Mouse (Mus musculus): ENCODE measurements around the gene Caps2.
"Not testable (repeated sequence)": the region's sequence is repeated elsewhere in the genome, so short reads cannot be mapped to it uniquely, and the experiment has no call there.

Gene Caps2

GRCm38 (mm10) chr10:112163168-112163766 is at the start of gene Caps2:
Gene Caps2, plus strand, starts transcription at chr10:112163621.
- in situ Hi-C loops (cut with MboI; ENCODE audit: low pct_unique_long_range_greater_than_20kb in 1 of 2, low sequenced_read_pairs in 2 of 2, unreplicated experiment in 1 of 2), result no loop called here

GRCm38 (mm10) chr10:112125090-112125489 is 38.3 kb upstream of the Caps2 start:
- in situ Hi-C loops (cut with MboI; ENCODE audit: low pct_unique_long_range_greater_than_20kb in 1 of 2, low sequenced_read_pairs in 2 of 2, unreplicated experiment in 1 of 2), result not testable (repeated sequence)

GRCm38 (mm10) chr10:112127682-112128230 is 35.7 kb upstream of the Caps2 start:
- in situ Hi-C loops (cut with MboI; ENCODE audit: low pct_unique_long_range_greater_than_20kb in 1 of 2, low sequenced_read_pairs in 2 of 2, unreplicated experiment in 1 of 2), result not testable (repeated sequence)

GRCm38 (mm10) chr10:112132194-112132593 is 31.2 kb upstream of the Caps2 start:
- in situ Hi-C loops (cut with MboI; ENCODE audit: low pct_unique_long_range_greater_than_20kb in 1 of 2, low sequenced_read_pairs in 2 of 2, unreplicated experiment in 1 of 2), result no loop called here

GRCm38 (mm10) chr10:112138050-112138870 is 25.2 kb upstream of the Caps2 start:
- in situ Hi-C loops (cut with MboI; ENCODE audit: low pct_unique_long_range_greater_than_20kb in 1 of 2, low sequenced_read_pairs in 2 of 2, unreplicated experiment in 1 of 2), result no loop called here

- in situ Hi-C loops (cut with MboI; ENCODE audit: low pct_unique_long_range_greater_than_20kb in 1 of 2, low sequenced_read_pairs in 2 of 2, unreplicated experiment in 1 of 2), result no loop called here
These were observed 24.5 kb upstream of the Caps2 start for GRCm38 (mm10) chr10:112138871-112139430.

- in situ Hi-C loops (cut with MboI; ENCODE audit: low pct_unique_long_range_greater_than_20kb in 1 of 2, low sequenced_read_pairs in 2 of 2, unreplicated experiment in 1 of 2), result no loop called here
These were observed 23.6 kb upstream of the Caps2 start for GRCm38 (mm10) chr10:112139834-112140233.

- in situ Hi-C loops (cut with MboI; ENCODE audit: low pct_unique_long_range_greater_than_20kb in 1 of 2, low sequenced_read_pairs in 2 of 2, unreplicated experiment in 1 of 2), result not testable (repeated sequence)
These were observed 3.4 kb upstream of the Caps2 start, which contains the start of gene Glipr1l3 for GRCm38 (mm10) chr10:112159882-112160560. Gene Glipr1l3, minus strand, starts transcription at chr10:112160327.

- in situ Hi-C loops (cut with MboI; ENCODE audit: low pct_unique_long_range_greater_than_20kb in 1 of 2, low sequenced_read_pairs in 2 of 2, unreplicated experiment in 1 of 2), result not testable (repeated sequence)
These were observed 13.6 kb downstream of the Caps2 start for GRCm38 (mm10) chr10:112177027-112177426.

- in situ Hi-C loops (cut with MboI; ENCODE audit: low pct_unique_long_range_greater_than_20kb in 1 of 2, low sequenced_read_pairs in 2 of 2, unreplicated experiment in 1 of 2), result not testable (repeated sequence)
These were observed 30.5 kb downstream of the Caps2 start for GRCm38 (mm10) chr10:112193919-112194318.

- in situ Hi-C loops (cut with MboI; ENCODE audit: low pct_unique_long_range_greater_than_20kb in 1 of 2, low sequenced_read_pairs in 2 of 2, unreplicated experiment in 1 of 2), result no loop called here
These were observed 40.0 kb downstream of the Caps2 start for GRCm38 (mm10) chr10:112203463-112203862.

GRCm38 (mm10) chr10:112227073-112227472 is 63.7 kb downstream of the Caps2 start:
- in situ Hi-C loops (cut with MboI; ENCODE audit: low pct_unique_long_range_greater_than_20kb in 1 of 2, low sequenced_read_pairs in 2 of 2, unreplicated experiment in 1 of 2), result no loop called here

- in situ Hi-C loops (cut with MboI; ENCODE audit: low pct_unique_long_range_greater_than_20kb in 1 of 2, low sequenced_read_pairs in 2 of 2, unreplicated experiment in 1 of 2), result not testable (repeated sequence)
These were observed 65.8 kb downstream of the Caps2 start for GRCm38 (mm10) chr10:112229091-112229843.

- in situ Hi-C loops (cut with MboI; ENCODE audit: low pct_unique_long_range_greater_than_20kb in 1 of 2, low sequenced_read_pairs in 2 of 2, unreplicated experiment in 1 of 2), result not testable (repeated sequence)
These were observed 69.3 kb downstream of the Caps2 start for GRCm38 (mm10) chr10:112232733-112233132.

GRCm38 (mm10) chr10:112235396-112235940 is 72.0 kb downstream of the Caps2 start:
- in situ Hi-C loops (cut with MboI; ENCODE audit: low pct_unique_long_range_greater_than_20kb in 1 of 2, low sequenced_read_pairs in 2 of 2, unreplicated experiment in 1 of 2), result not testable (repeated sequence)

- in situ Hi-C loops (cut with MboI; ENCODE audit: low pct_unique_long_range_greater_than_20kb in 1 of 2, low sequenced_read_pairs in 2 of 2, unreplicated experiment in 1 of 2), result no loop called here
These were observed 84.9 kb downstream of the Caps2 start for GRCm38 (mm10) chr10:112248273-112248672.

- in situ Hi-C loops (cut with MboI; ENCODE audit: low pct_unique_long_range_greater_than_20kb in 1 of 2, low sequenced_read_pairs in 2 of 2, unreplicated experiment in 1 of 2), result no loop called here
These were observed 100.0 kb downstream of the Caps2 start for GRCm38 (mm10) chr10:112263467-112263866.
